Mouse (Mus musculus): Measurements from ENCODE around the gene Srgap1.

DNA sequence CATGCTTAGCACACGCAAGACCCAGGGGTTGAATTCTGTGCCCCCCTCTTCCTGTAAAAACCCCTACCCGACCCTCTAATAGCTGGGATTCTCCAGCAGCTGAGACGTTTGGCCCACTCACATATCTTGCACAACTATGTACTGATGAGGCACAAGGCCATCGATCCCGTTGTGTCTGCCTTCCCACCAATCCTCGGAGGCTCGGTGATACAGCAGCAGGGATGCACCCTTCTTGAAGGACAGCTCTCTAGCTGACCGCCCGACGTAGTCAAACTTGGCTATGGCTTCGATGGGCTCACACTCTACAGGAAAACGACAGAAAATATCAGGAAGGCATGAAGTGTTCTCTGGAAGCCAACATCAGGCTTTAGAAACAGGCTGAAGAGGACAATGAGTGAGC, 252.6 kb downstream of the Srgap1 start:
- no peak for TF ChIP-seq CTCF (IDR thresholded peaks at IDR 0.05; ENCODE audit: insufficient read depth, low read depth, low read length)
- TF ChIP-seq POLR2A (IDR thresholded peaks at IDR 0.05; ENCODE audit: insufficient read depth, low read depth, low read length): no peak

All from olfactory bulb, adult 2 months (tissue).